Mouse (Mus musculus) cortical plate, adult 2 months (tissue): ENCODE data around the gene Celsr3.

Source experiments
- CTCF ChIP-seq: fragments of 200-500 bp; IDR thresholded peaks from 2 replicates; pipeline ENCODE4 v1.5.1; 2011; ENCODE audit warnings: mild to moderate bottlenecking, control low read depth, low read length; ENCODE audit not compliant: insufficient read depth; ENCODE audit errors: extremely low read depth
- POLR2A ChIP-seq: fragments of 200-500 bp; IDR thresholded peaks from 2 replicates; pipeline ENCODE4 v1.6.1; 2011; ENCODE audit warnings: mild to moderate bottlenecking, low read length, control low read depth; ENCODE audit not compliant: insufficient read depth; ENCODE audit errors: extremely low read depth

DNA sequence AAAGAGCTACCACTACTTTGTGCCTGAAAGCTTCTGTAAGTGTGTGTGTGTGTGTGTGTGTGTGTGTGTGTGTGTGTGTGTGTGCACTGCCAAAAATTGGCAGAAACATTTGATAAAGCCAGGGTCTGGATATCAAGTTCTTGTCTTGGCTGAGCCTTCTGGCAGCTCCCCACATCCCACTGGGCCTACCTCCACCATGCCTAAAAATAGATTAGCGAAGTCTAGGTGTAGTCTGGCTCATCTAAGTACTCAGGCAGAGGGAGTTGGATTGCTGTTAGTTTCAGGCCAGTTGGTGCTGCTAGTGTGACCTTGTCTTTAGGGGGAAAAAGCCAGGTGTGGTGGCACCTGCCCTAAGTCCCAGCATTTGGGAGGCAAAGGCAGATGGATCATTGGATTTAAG lies 19.3 kb upstream of the Celsr3 start:
- TF ChIP-seq CTCF (no peak), POLR2A (no peak)
